8 mouse cellular contexts compared by ENCODE assay signal in the genomic region with DNA sequence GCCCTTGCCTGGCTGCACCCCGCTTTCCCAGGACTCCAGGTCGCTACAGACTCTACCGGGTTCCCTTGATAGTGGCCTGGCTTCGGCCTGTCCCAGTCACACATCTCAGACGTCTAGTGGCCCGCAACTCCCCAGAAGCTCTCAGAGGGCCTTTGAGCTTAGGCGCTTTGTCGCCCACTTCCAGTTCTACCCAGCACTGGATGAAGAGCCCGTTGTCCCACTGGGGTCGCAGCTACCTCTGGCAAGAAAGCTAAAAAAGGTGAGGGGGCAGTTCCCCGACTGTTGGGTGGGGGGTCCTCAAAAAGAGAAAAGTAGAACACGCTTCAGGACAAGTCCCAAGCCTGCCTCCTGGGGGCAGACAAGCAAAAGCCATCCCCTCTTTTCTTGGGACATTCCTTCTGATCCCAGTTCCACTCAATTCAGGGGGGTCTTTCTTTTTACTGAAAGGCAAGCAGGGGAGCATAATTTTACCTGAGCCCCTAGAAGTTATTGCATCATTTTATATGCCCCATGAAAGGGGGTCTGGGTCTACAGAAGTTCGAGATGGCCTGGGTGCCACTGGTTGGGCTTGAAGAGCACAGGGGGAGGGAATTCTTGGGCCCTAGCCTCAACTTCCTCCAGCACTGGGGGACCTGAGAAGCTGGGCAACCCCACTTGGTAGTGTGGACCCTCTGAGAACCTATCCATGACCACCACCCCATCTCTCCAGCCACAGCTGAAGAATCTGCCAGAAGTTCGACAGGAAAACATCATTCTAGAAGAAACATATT. TPM values are rescaled to one million over a fixed set of nuclear protein-coding genes. Genes with fewer than 3 reads are reported as not detected.
DNase-seq lines count a peak whose midpoint lies in the region; ATAC-seq lines count a peak whose summit lies in the region.

No protein-coding gene starts in this region.

- H3K9ac ChIP-seq in hindbrain, embryonic 11.5 days (ENCODE audit: low read depth, low read length) = peak overlapping the region; percentile 55
- H3K9ac ChIP-seq in liver, embryonic 15.5 days = no peak overlapping the region

- H3K27ac ChIP-seq in hindbrain, embryonic 11.5 days (ENCODE audit: low read depth, low read length) = no peak overlapping the region
- H3K27ac ChIP-seq in liver, embryonic 15.5 days (replicated peaks) = no peak overlapping the region

- peaks cover 12% of the 10 kb centered on the region for H3K27me3 ChIP-seq in hindbrain, embryonic 11.5 days (ENCODE audit: control insufficient read depth, insufficient read depth, low read length)
- H3K27me3 ChIP-seq in liver, embryonic 15.5 days = peaks cover 91% of the 10 kb centered on the region

- peak overlapping the region; percentile 28 for H3K4me3 ChIP-seq in hindbrain, embryonic 11.5 days (ENCODE audit: low read depth, low read length)
- no peak overlapping the region; the same call in 1 of the 2 replicates for H3K4me3 ChIP-seq in liver, embryonic 15.5 days (replicated peaks)

- WGBS in hindbrain, embryonic 11.5 days = 8% methylated on average over 14 of the region's 14 CpGs
- WGBS in liver, embryonic 15.5 days (ENCODE audit: insufficient replicate concordance) = 7% methylated on average over 14 of the region's 14 CpGs

- DNase-seq in cerebellum, postnatal 25 days = peak; percentile 25 to 47
- DNase-seq in cerebellum, adult 8-10 months = no peak
- peak; percentile 69 for DNase-seq in embryo, embryonic 11 days
- peak; percentile 54 for DNase-seq in hindbrain, embryonic 11.5 days (ENCODE audit: low spot score)
- DNase-seq in right cerebral cortex, postnatal 10 days (ENCODE audit: low spot score in 2 of 2) = no peak
- DNase-seq in ovary, postnatal 10 days (ENCODE audit: low spot score) = no peak
- no peak for DNase-seq in spleen, postnatal 10 days (ENCODE audit: low spot score in 2 of 2)

- H3K36me3 ChIP-seq in hindbrain, embryonic 11.5 days (ENCODE audit: control insufficient read depth, insufficient read depth, low read length) = no peaks in the 10 kb centered on the region
- H3K36me3 ChIP-seq in liver, embryonic 15.5 days (replicated peaks) = no peaks in the 10 kb centered on the region

- H3K4me2 ChIP-seq in hindbrain, embryonic 11.5 days (replicated peaks; ENCODE audit: low read depth, low read length) = peak overlapping the region; percentile 62
- H3K4me2 ChIP-seq in liver, embryonic 15.5 days = peak overlapping the region; percentile 46

- no peak for ATAC-seq in hindbrain, embryonic 11.5 days (ENCODE audit: low FRiP score)
- no peak for ATAC-seq in liver, embryonic 15.5 days (ENCODE audit: insufficient read depth)

- H3K4me1 ChIP-seq in hindbrain, embryonic 11.5 days (replicated peaks; ENCODE audit: control insufficient read depth, insufficient read depth, low read length) = peaks cover 4% of the 10 kb centered on the region; the same call in 1 of the 2 replicates
- H3K4me1 ChIP-seq in liver, embryonic 15.5 days (replicated peaks) = peaks cover 15% of the 10 kb centered on the region

- H3K9me3 ChIP-seq in hindbrain, embryonic 11.5 days (ENCODE audit: control insufficient read depth, low read length) = no peaks in the 10 kb centered on the region
- H3K9me3 ChIP-seq in liver, embryonic 15.5 days (replicated peaks) = no peaks in the 10 kb centered on the region

RNA-seq across cellular contexts. Expression of a gene that starts 3.5 kb away (rescaled TPM):
- 102 and 111 TPM in 2 replicates for polyA plus RNA-seq in hindbrain, embryonic 11.5 days (2014; fragmentation: Nextera tagmentation; extraction: Ambion mirVana)
- polyA plus RNA-seq in liver, embryonic 15.5 days (2015; fragmentation: Nextera tagmentation; extraction: Ambion mirVana) = 1.2 and 1.5 TPM in 2 replicates

Comparison
In these comparisons a context has a peak if more than half of its experiments do, and no peak if none do; other contexts are left out.
1. DNase-seq: peak in cerebellum, postnatal 25 days (2 of 2), embryo, embryonic 11 days (single experiment) and hindbrain, embryonic 11.5 days (single experiment); none in cerebellum, adult 8-10 months (single experiment), right cerebral cortex, postnatal 10 days (0 of 2), ovary, postnatal 10 days (single experiment) and spleen, postnatal 10 days (0 of 2).
2. RNA of a gene that starts 3.5 kb away (polyA plus RNA-seq): 102 to 111 TPM in hindbrain, embryonic 11.5 days; 1.2 to 1.5 TPM in liver, embryonic 15.5 days; every median in the first group is over 10 times any median in the second.